Mouse (Mus musculus): Measurements from ENCODE around the gene Tmem74b. TPM values are rescaled to one million over a fixed set of nuclear protein-coding genes. Genes with fewer than 3 reads are reported as not detected.

The Tmem74b gene
- polyA plus RNA-seq, 1 experiment: not detected

- no peak for TF ChIP-seq GATA1 (IDR thresholded peaks at IDR 0.05; ENCODE audit: low read length)
Measured at GRCm38 (mm10) chr2:151733151-151733865, 31.5 kb downstream of the Tmem74b start.

- no peak for TF ChIP-seq GATA1 (IDR thresholded peaks at IDR 0.05; ENCODE audit: low read length)
Measured at GRCm38 (mm10) chr2:151735422-151735821, 33.6 kb downstream of the Tmem74b start.

- no peak for TF ChIP-seq GATA1 (IDR thresholded peaks at IDR 0.05; ENCODE audit: low read length)
Measured at GRCm38 (mm10) chr2:151738460-151738859, 36.7 kb downstream of the Tmem74b start.

GRCm38 (mm10) chr2:151739081-151739480 is 37.3 kb downstream of the Tmem74b start:
- TF ChIP-seq GATA1 (IDR thresholded peaks at IDR 0.05; ENCODE audit: low read length): no peak

- TF ChIP-seq GATA1 (IDR thresholded peaks at IDR 0.05; ENCODE audit: low read length): no peak
Measured at GRCm38 (mm10) chr2:151739505-151739904, 37.7 kb downstream of the Tmem74b start.

GRCm38 (mm10) chr2:151740741-151741526 is 39.1 kb downstream of the Tmem74b start:
- no peak for TF ChIP-seq GATA1 (IDR thresholded peaks at IDR 0.05; ENCODE audit: low read length)

GRCm38 (mm10) chr2:151742084-151742483 is 40.3 kb downstream of the Tmem74b start:
- TF ChIP-seq GATA1 (IDR thresholded peaks at IDR 0.05; ENCODE audit: low read length): no peak

- TF ChIP-seq GATA1 (IDR thresholded peaks at IDR 0.05; ENCODE audit: low read length): no peak
Measured at GRCm38 (mm10) chr2:151742850-151743679, 41.3 kb downstream of the Tmem74b start.

GRCm38 (mm10) chr2:151743845-151744244 is 42.0 kb downstream of the Tmem74b start, which contains the start of gene Psmf1:
TSS of gene Psmf1 (minus strand) at chr2:151744186.
- no peak for TF ChIP-seq GATA1 (IDR thresholded peaks at IDR 0.05; ENCODE audit: low read length)

- TF ChIP-seq GATA1 (IDR thresholded peaks at IDR 0.05; ENCODE audit: low read length): no peak
Measured at GRCm38 (mm10) chr2:151747847-151748705, 46.3 kb downstream of the Tmem74b start.

GRCm38 (mm10) chr2:151751330-151751729 is 49.5 kb downstream of the Tmem74b start:
- no peak for TF ChIP-seq GATA1 (IDR thresholded peaks at IDR 0.05; ENCODE audit: low read length)

- no peak for TF ChIP-seq GATA1 (IDR thresholded peaks at IDR 0.05; ENCODE audit: low read length)
Measured at GRCm38 (mm10) chr2:151756277-151757061, 54.7 kb downstream of the Tmem74b start.

- TF ChIP-seq GATA1 (IDR thresholded peaks at IDR 0.05; ENCODE audit: low read length): no peak
Measured at GRCm38 (mm10) chr2:151757451-151757850, 55.6 kb downstream of the Tmem74b start.

- TF ChIP-seq GATA1 (IDR thresholded peaks at IDR 0.05; ENCODE audit: low read length): no peak
Measured at GRCm38 (mm10) chr2:151758806-151759353, 57.1 kb downstream of the Tmem74b start.

Other genes starting within 250 kb of the Tmem74b start
- gene 4921509C19Rik, start 225.9 kb upstream of the Tmem74b start, polyA plus RNA-seq (2012): not detected in 2 replicates
- gene Nsfl1c, start 207.8 kb upstream of the Tmem74b start, polyA plus RNA-seq (2012): 140 and 173 TPM in 2 replicates
- 289 and 344 TPM in 2 replicates for gene Fkbp1a, start 159.5 kb upstream of the Tmem74b start, polyA plus RNA-seq (2012)
- gene Sdcbp2, start 129.4 kb upstream of the Tmem74b start, polyA plus RNA-seq (2012): 0.16 TPM in 1 of 2 replicates, not detected in the other
- gene Snph, start 69.4 kb upstream of the Tmem74b start, polyA plus RNA-seq (2012): not detected in 2 replicates
- not detected in 2 replicates for gene Rad21l, start 33.5 kb upstream of the Tmem74b start, polyA plus RNA-seq (2012)
- 8.4 and 60.5 TPM in 2 replicates for gene Psmf1, start 42.2 kb downstream of the Tmem74b start, polyA plus RNA-seq (2012)
- not detected in 2 replicates for gene Rspo4, start 140.9 kb downstream of the Tmem74b start, polyA plus RNA-seq (2012)
- not detected in 2 replicates for gene Angpt4, start 209.2 kb downstream of the Tmem74b start, polyA plus RNA-seq (2012)